Mouse (Mus musculus) liver, embryonic 16.5 days (tissue): Measurements from ENCODE around the gene Krtap15. TPM values are rescaled to one million over a fixed set of nuclear protein-coding genes. Genes with fewer than 3 reads are reported as not detected.

Source experiments
- ATAC-seq: fragments of 200-750 bp; cut with Nextera tagmentation; 2 replicates; pipeline ENCODE4 v1.8.0; 2017; ENCODE audit warnings: low read depth, mild to moderate bottlenecking, moderate number of reproducible peaks, moderate library complexity
- H3K27ac ChIP-seq: fragments of 300-500 bp; sonication (generic); 2 replicates; pipeline ENCODE4 v1.5.1; 2014; ENCODE audit warnings: mild to moderate bottlenecking, low read length
- H3K27me3 ChIP-seq: fragments of 300-500 bp; sonication (generic); 2 replicates; pipeline ENCODE4 v1.6.1; 2014; ENCODE audit warnings: low read depth, low read length, mixed read lengths; ENCODE audit not compliant: control insufficient read depth, insufficient read depth
- H3K36me3 ChIP-seq: fragments of 300-500 bp; sonication (generic); 2 replicates; pipeline ENCODE4 v1.6.1; 2014; ENCODE audit warnings: mild to moderate bottlenecking; ENCODE audit not compliant: control insufficient read depth, insufficient read depth
- H3K4me1 ChIP-seq: fragments of 300-500 bp; sonication (generic); 2 replicates; pipeline ENCODE4 v1.6.1; 2014; ENCODE audit warnings: low read depth, low read length, mixed read lengths; ENCODE audit not compliant: control insufficient read depth
- H3K4me2 ChIP-seq: fragments of 300-500 bp; sonication (generic); 2 replicates; pipeline ENCODE4 v1.6.1; 2014; ENCODE audit warnings: low read depth, low read length, mixed read lengths
- H3K4me3 ChIP-seq: fragments of 300-500 bp; sonication (generic); 2 replicates; pipeline ENCODE4 v1.5.1; 2014; ENCODE audit warnings: low read depth, mild to moderate bottlenecking, low read length
- H3K9ac ChIP-seq: fragments of 300-500 bp; sonication (generic); 2 replicates; pipeline ENCODE4 v1.6.1; 2014; ENCODE audit warnings: low read depth, low read length
- H3K9me3 ChIP-seq: fragments of 300-500 bp; sonication (generic); replicated peaks from 2 replicates; pipeline ENCODE4 v1.6.1; 2016; ENCODE audit warnings: low read length; ENCODE audit not compliant: control insufficient read depth
- WGBS: fragments of 180-500 bp; shearing (Covaris S2); extraction: QIAGEN DNeasy Blood & Tissue Kit; methylation state at CpG from one replicate; pipeline ENCODE4 v1.1.7; 2014; ENCODE audit not compliant: insufficient replicate concordance; 5-methylcytosine and 5-hydroxymethylcytosine counted together
- polyA plus RNA-seq: library from polyadenylated mRNA; unstranded; fragments of >200 nt; fragmentation: Nextera tagmentation; extraction: Ambion mirVana; gene quantifications from 2 replicates; pipeline ENCODE4 v1.2.1, GENCODE M21; 2015

Gene Krtap15
- polyA plus RNA-seq, 1 experiment from 2014 or later, result not detected

DNA sequence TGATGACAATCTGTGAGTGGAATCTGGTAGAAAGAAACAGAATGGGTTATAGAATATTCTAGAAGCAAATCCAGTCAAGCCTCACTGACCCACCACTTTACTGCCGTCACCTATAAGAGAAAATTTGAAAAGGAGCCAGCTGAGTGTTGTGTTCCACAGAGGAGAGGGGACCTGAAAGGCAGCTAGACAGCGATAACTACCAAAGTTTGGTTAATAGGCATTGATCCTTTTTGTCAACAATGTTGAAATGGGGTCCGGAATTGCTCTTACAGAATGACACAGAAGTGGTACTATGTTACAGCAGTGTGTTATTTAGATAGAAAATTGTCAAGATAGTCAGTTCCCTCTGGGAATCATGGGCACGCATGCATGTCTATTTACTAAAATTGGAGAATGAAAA is 28.5 kb downstream of the Krtap15 start:
- H3K27me3 ChIP-seq, result no peaks in the 10 kb centered on the region
- H3K27ac ChIP-seq, result no peak overlapping the region
- no peaks in the 10 kb centered on the region for H3K4me1 ChIP-seq
- H3K4me2 ChIP-seq, result no peak overlapping the region
- no peak overlapping the region for H3K4me3 ChIP-seq
- H3K9me3 ChIP-seq, result no peaks in the 10 kb centered on the region
- H3K36me3 ChIP-seq, result no peaks in the 10 kb centered on the region
- no peak overlapping the region for H3K9ac ChIP-seq
- peak; percentile 54 for ATAC-seq
- WGBS, result 52% methylated on average over 4 of the region's 4 CpGs

- no peak overlapping the region for H3K9ac ChIP-seq
- 14% methylated on average over 5 of the region's 5 CpGs for WGBS
These were observed 31.4 kb downstream of the Krtap15 start for GRCm38 (mm10) chr16:88851450-88851849.

GRCm38 (mm10) chr16:88864887-88865407 is 44.9 kb downstream of the Krtap15 start:
- no peaks in the 10 kb centered on the region for H3K4me1 ChIP-seq
- no peak overlapping the region for H3K4me3 ChIP-seq
- H3K27ac ChIP-seq, result no peak overlapping the region
- no peak overlapping the region for H3K9ac ChIP-seq
- no peak for ATAC-seq
- no peaks in the 10 kb centered on the region for H3K27me3 ChIP-seq
- WGBS, result 64% methylated on average over 4 of the region's 4 CpGs
- H3K4me2 ChIP-seq, result no peak overlapping the region
- H3K36me3 ChIP-seq, result no peaks in the 10 kb centered on the region
- H3K9me3 ChIP-seq, result no peaks in the 10 kb centered on the region

More at GRCm38 (mm10) chr16:88851450-88851849, 31.4 kb downstream of the Krtap15 start:
- H3K36me3 ChIP-seq, result no peaks in the 10 kb centered on the region
- H3K4me2 ChIP-seq, result no peak overlapping the region
- H3K4me3 ChIP-seq, result no peak overlapping the region
- no peaks in the 10 kb centered on the region for H3K27me3 ChIP-seq
- H3K27ac ChIP-seq, result no peak overlapping the region
- ATAC-seq, result no peak
- H3K9me3 ChIP-seq, result no peaks in the 10 kb centered on the region
- H3K4me1 ChIP-seq, result no peaks in the 10 kb centered on the region

- Histone ChIP-seq H3K4me2 (no peak within 1 kb of the TSS), H3K4me3 (no peak within 1 kb of the TSS), H3K36me3 (no peaks in the 10 kb centered on the region), H3K27ac (no peak within 1 kb of the TSS), H3K9me3 (no peaks in the 10 kb centered on the region), H3K9ac (no peak within 1 kb of the TSS), H3K4me1 (no peaks in the 10 kb centered on the region), H3K27me3 (no peaks in the 10 kb centered on the region)
- no peak for ATAC-seq
- WGBS, result 68% methylated on average over 6 of the region's 6 CpGs
These were observed 49.3 kb downstream of the Krtap15 start, which contains the start of gene Krtap19-1 for GRCm38 (mm10) chr16:88869311-88869710. TSS of gene Krtap19-1 (minus strand) at chr16:88869411.

DNA sequence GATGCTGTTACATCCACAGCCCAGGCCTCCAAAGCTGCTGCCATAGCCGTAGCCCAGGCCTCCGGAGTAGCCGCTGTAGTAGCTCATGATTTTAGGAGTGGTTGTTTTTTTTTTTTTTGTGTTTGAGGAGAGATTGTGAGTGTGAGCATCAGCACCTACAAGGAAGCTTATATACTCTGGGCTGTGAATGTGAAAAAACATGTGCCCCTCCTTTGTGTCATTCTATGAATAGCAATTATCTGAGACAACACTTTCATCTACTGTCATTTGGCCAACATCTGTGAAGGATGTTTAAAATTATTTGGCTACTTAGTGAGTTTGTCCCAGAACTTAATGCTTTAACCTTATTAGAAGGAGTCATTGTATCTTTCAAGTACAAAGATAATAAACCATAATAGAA is 54.2 kb downstream of the Krtap15 start, which contains the start of gene Krtap19-2:
TSS of gene Krtap19-2 (minus strand) at position 101 of the 400 bp plus-strand sequence.
- no peak for ATAC-seq
- H3K4me2 ChIP-seq, result no peak within 1 kb of the TSS
- 89% methylated on average over 3 of the region's 3 CpGs for WGBS
- no peak within 1 kb of the TSS for H3K9ac ChIP-seq
- no peak within 1 kb of the TSS for H3K27ac ChIP-seq
- H3K27me3 ChIP-seq, result no peaks in the 10 kb centered on the region
- no peak within 1 kb of the TSS for H3K4me3 ChIP-seq
- H3K36me3 ChIP-seq, result no peaks in the 10 kb centered on the region
- H3K9me3 ChIP-seq, result no peaks in the 10 kb centered on the region
- no peaks in the 10 kb centered on the region for H3K4me1 ChIP-seq

GRCm38 (mm10) chr16:88877938-88878337 is 57.9 kb downstream of the Krtap15 start, which contains the start of gene Krtap19-3:
TSS of gene Krtap19-3 (minus strand) at chr16:88878038.
- no peak for ATAC-seq
- no peak within 1 kb of the TSS for H3K4me3 ChIP-seq
- 57% methylated on average over 2 of the region's 2 CpGs for WGBS

More at GRCm38 (mm10) chr16:88877938-88878337, 57.9 kb downstream of the Krtap15 start, which contains the start of gene Krtap19-3:
- no peak within 1 kb of the TSS for H3K9ac ChIP-seq
- H3K27ac ChIP-seq, result no peak within 1 kb of the TSS
- no peak within 1 kb of the TSS for H3K4me2 ChIP-seq
- H3K36me3 ChIP-seq, result no peaks in the 10 kb centered on the region
- no peaks in the 10 kb centered on the region for H3K4me1 ChIP-seq
- H3K9me3 ChIP-seq, result no peaks in the 10 kb centered on the region
- H3K27me3 ChIP-seq, result no peaks in the 10 kb centered on the region

Other genes with a start within 250 kb of the Krtap15 start
- gene Krtap24-1, start 207.9 kb upstream of the Krtap15 start, polyA plus RNA-seq, result not detected in 2 replicates
- not detected in 2 replicates for gene 2310079G19Rik, start 192.5 kb upstream of the Krtap15 start, polyA plus RNA-seq
- gene Krtap26-1, start 172.4 kb upstream of the Krtap15 start, polyA plus RNA-seq, result not detected in 2 replicates
- not detected in 2 replicates for gene Krtap27-1, start 148.5 kb upstream of the Krtap15 start, polyA plus RNA-seq
- gene 2310061N02Rik, start 112.3 kb upstream of the Krtap15 start, polyA plus RNA-seq, result not detected in 2 replicates
- gene Krtap13-1, start 91.4 kb upstream of the Krtap15 start, polyA plus RNA-seq, result not detected in 2 replicates
- gene Krtap13, start 68.6 kb upstream of the Krtap15 start, polyA plus RNA-seq, result not detected in 2 replicates
- 0.09 TPM in 1 of 2 replicates, not detected in the other for gene 2310034C09Rik, start 61.4 kb upstream of the Krtap15 start, polyA plus RNA-seq
- gene 2310057N15Rik, start 46.0 kb upstream of the Krtap15 start, polyA plus RNA-seq, result not detected in 2 replicates
- gene Gm5965, start 42.3 kb upstream of the Krtap15 start, polyA plus RNA-seq, result not detected in 2 replicates
- gene Gm20741, start 8.0 kb upstream of the Krtap15 start, polyA plus RNA-seq, result not detected in 2 replicates
- not detected in 2 replicates for gene Krtap14, start 5.9 kb downstream of the Krtap15 start, polyA plus RNA-seq
- gene Krtap19-1, start 49.2 kb downstream of the Krtap15 start, polyA plus RNA-seq, result not detected in 2 replicates
- not detected in 2 replicates for gene Krtap19-2, start 54.1 kb downstream of the Krtap15 start, polyA plus RNA-seq
- not detected in 2 replicates for gene Krtap19-3, start 57.8 kb downstream of the Krtap15 start, polyA plus RNA-seq
- gene Krtap19-4, start 64.9 kb downstream of the Krtap15 start, polyA plus RNA-seq, result not detected in 2 replicates
- gene Krtap19-5, start 76.2 kb downstream of the Krtap15 start, polyA plus RNA-seq, result not detected in 2 replicates
- not detected in 2 replicates for gene Krtap19-9b, start 112.0 kb downstream of the Krtap15 start, polyA plus RNA-seq
- not detected in 2 replicates for gene Krtap16-3, start 142.7 kb downstream of the Krtap15 start, polyA plus RNA-seq
- gene Krtap22-2, start 190.5 kb downstream of the Krtap15 start, polyA plus RNA-seq, result not detected in 2 replicates
- not detected in 2 replicates for gene Gm10229, start 195.1 kb downstream of the Krtap15 start, polyA plus RNA-seq
- gene Krtap6-1, start 211.5 kb downstream of the Krtap15 start, polyA plus RNA-seq, result not detected in 2 replicates
- gene Gm10228, start 221.3 kb downstream of the Krtap15 start, polyA plus RNA-seq, result not detected in 2 replicates
- gene Krtap6-5, start 227.7 kb downstream of the Krtap15 start, polyA plus RNA-seq, result not detected in 2 replicates
- gene 1110025L11Rik, start 243.8 kb downstream of the Krtap15 start, polyA plus RNA-seq, result not detected in 2 replicates